Mouse (Mus musculus) bone marrow macrophage, adult 2 months (primary cell): Measurements from ENCODE around the gene Inha.

Experiments used
- CTCF ChIP-seq: IDR thresholded peaks from 2 replicates; pipeline ENCODE4 v1.5.1; 2012; ENCODE audit warnings: low read depth, mild to moderate bottlenecking, low read length, moderate library complexity
- POLR2A ChIP-seq: IDR thresholded peaks from 2 replicates; pipeline ENCODE4 v1.6.1; 2012; ENCODE audit warnings: mild to moderate bottlenecking, low read depth, low read length, borderline replicate concordance

- no peak for TF ChIP-seq CTCF
- no peak for TF ChIP-seq POLR2A
These were observed 37.5 kb downstream of the Inha start for GRCm38 (mm10) chr1:75544351-75544750.
